Mouse (Mus musculus): ENCODE measurements around the gene Fbxl15. TPM values are rescaled to one million over a fixed set of nuclear protein-coding genes. Genes with fewer than 3 reads are reported as not detected.

Fbxl15 gene
- polyA plus RNA-seq, 1 experiment = 10.7 TPM

DNA sequence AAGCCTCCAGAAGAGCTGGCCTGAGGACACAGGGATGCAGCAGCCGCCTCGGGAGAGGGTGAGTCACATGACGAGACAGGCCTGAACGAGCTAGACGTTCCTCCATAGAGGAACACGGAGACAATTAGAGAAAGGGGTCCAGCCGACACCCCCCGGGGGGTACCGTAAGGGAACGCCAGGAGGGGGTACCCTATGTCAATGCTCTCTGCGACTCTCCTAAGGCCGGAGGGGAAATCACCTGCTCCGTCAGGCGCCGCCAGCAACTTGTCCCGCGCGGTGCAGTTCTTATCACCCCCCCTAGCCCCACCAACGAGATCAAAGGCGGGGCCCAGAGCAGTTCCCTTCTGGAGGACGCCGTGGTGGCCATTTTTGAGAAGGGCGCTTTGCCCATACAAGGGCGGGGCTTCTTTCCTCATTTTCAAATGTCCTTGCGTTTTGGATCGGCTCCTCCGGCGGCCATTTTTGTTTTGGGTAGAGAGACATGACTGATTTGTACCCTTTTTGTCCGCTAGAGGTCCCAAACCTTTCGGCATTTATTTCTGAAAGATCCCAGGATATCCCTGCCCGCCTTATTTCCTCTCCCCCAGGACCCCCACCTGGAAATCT is 10.4 kb downstream of the Fbxl15 start, which contains the start of gene Cuedc2:
TSS of gene Cuedc2 (minus strand) at position 372 of the 606 bp plus-strand sequence.
- H3K4me3 ChIP-seq (replicated peaks; ENCODE audit: extremely low read depth, low read depth, low read length) = peak within 1 kb of the TSS; percentile 68
- peak; percentile 28; the same call in 1 of the 2 replicates for TF ChIP-seq POLR2A (IDR thresholded peaks at IDR 0.05; ENCODE audit: borderline replicate concordance, extremely low read depth, low read depth, low read length)
- TF ChIP-seq CTCF (IDR thresholded peaks at IDR 0.05; ENCODE audit: insufficient read depth, low read length) = no peak
- under 1% methylated on average over 31 of the region's 31 CpGs for WGBS
- peak; percentile 97 for DNase-seq
- H3K4me1 ChIP-seq (ENCODE audit: control insufficient read depth, insufficient read depth, low read length) = peaks cover 9% of the 10 kb centered on the region; the same call in 1 of the 2 replicates

DNA sequence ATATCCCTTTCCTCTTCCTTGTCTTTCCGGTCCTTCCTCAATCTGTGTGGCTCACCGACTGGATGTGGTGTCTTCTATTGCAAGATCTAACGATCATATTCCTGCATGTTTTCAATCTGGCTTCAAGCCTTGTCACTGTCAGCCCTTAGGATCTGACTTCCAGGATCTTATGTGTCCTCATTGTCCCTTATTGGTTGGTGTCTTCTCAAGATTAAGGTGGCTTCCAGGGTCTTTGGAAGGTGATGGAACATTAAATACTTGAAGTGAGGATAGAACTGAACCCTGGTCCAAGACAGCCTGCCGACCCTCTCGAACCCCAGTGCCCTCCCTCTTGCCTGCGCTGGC is 10.9 kb downstream of the Fbxl15 start:
- no peak overlapping the region for H3K4me3 ChIP-seq (replicated peaks; ENCODE audit: extremely low read depth, low read depth, low read length)
- TF ChIP-seq POLR2A (IDR thresholded peaks at IDR 0.05; ENCODE audit: borderline replicate concordance, extremely low read depth, low read depth, low read length) = no peak
- no peak for TF ChIP-seq CTCF (IDR thresholded peaks at IDR 0.05; ENCODE audit: insufficient read depth, low read length)
- 39% methylated on average over 6 of the region's 6 CpGs for WGBS
- H3K4me1 ChIP-seq (ENCODE audit: control insufficient read depth, insufficient read depth, low read length) = peaks cover 11% of the 10 kb centered on the region; the same call in 1 of the 2 replicates
- DNase-seq = no peak

DNA sequence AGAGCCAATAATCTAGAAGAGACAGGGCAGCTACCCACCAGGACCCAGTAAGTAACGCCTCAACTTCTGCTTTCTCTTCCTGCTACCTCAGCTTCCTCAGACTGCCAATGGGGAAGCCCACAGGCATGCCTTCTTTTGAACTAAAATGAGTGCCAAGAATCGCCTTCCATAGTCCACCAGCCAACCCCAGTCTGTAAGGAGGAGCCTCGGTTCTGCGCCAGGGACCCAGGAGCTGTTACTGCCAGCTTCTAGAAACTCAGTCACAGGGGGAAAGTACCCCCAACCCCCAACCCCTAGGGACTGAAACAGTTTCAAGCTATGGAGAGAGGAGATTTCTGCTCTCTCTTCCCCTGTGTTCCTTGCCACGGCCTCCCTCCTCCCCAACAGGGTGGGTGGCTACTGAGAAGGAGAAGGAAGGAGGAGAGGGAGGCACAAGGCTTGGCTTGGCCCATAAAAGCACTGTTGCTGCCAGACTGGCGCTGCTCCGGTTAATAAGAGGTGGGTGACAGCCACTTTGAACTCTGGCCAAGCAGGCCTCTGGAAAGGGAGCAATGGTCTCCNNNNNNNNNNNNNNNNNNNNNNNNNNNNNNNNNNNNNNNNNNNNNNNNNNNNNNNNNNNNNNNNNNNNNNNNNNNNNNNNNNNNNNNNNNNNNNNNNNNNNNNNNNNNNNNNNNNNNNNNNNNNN is 11.4 kb downstream of the Fbxl15 start:
- 36% methylated on average over 7 of the region's 7 CpGs for WGBS
- DNase-seq = peak; percentile 71

DNA sequence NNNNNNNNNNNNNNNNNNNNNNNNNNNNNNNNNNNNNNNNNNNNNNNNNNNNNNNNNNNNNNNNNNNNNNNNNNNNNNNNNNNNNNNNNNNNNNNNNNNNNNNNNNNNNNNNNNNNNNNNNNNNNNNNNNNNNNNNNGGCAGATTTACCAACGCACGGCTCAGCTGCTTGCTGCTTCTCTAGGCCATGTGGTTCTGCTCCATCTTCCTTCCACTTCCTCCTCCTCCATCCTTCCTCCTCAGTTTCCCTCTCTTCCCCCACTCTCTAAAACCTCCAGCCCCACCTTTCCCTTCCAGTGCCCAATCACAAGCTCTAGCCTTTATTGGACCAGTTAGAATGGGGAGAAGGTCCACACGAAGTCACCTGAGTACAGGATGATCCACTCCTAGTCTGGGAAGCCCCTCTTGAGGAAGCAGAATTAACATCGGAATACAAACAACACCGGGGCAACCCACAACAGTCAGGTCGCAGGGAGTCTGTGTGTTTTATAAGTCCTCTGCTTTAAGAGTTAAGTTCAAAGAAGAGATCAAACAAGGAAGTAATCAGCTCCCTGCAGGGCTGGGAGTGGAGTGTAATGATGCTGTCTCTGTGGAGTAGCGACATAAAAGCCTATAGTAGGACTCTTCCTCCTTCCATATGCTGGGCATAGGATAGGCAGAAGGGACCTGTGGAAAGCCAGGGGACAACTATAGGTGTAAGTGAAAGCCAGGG is 16.9 kb downstream of the Fbxl15 start:
- H3K4me3 ChIP-seq (replicated peaks; ENCODE audit: extremely low read depth, low read depth, low read length) = no peak overlapping the region
- TF ChIP-seq CTCF (IDR thresholded peaks at IDR 0.05; ENCODE audit: insufficient read depth, low read length) (no peak), POLR2A (IDR thresholded peaks at IDR 0.05; ENCODE audit: borderline replicate concordance, extremely low read depth, low read depth, low read length) (no peak)
- no peak for DNase-seq
- H3K4me1 ChIP-seq (ENCODE audit: control insufficient read depth, insufficient read depth, low read length) = peaks cover 5% of the 10 kb centered on the region
- WGBS = 40% methylated on average over 7 of the region's 7 CpGs

More for the DNA sequence above, 11.4 kb downstream of the Fbxl15 start:
- Histone ChIP-seq H3K4me1 (ENCODE audit: control insufficient read depth, insufficient read depth, low read length) (peaks cover 11% of the 10 kb centered on the region; the same call in 1 of the 2 replicates), H3K4me3 (replicated peaks; ENCODE audit: extremely low read depth, low read depth, low read length) (no peak overlapping the region)
- TF ChIP-seq POLR2A (IDR thresholded peaks at IDR 0.05; ENCODE audit: borderline replicate concordance, extremely low read depth, low read depth, low read length) = no peak
- TF ChIP-seq CTCF (IDR thresholded peaks at IDR 0.05; ENCODE audit: insufficient read depth, low read length) = no peak

DNA sequence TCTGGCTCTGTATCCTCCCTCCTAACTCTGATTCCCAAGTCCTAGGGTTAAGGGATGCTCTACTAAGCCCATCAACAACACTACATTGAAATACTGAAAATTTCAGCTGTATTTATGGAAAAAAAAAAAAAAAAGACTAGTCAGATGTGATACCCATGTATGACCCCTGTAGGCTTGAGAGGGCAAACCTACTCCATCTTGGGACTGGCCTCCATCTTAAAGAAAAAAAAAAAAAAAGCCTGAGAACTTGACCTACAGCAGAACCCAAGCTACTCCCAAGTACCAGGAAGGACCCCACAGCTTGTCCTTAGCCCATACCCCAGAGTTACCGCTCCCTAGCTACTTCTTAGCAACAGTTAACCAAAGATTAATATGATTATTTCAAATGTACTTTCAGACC is 19.2 kb downstream of the Fbxl15 start:
- TF ChIP-seq CTCF (IDR thresholded peaks at IDR 0.05; ENCODE audit: insufficient read depth, low read length) = no peak
- no peak for TF ChIP-seq POLR2A (IDR thresholded peaks at IDR 0.05; ENCODE audit: borderline replicate concordance, extremely low read depth, low read depth, low read length)
- 100% methylated on average over 1 of the region's 1 CpGs for WGBS
- DNase-seq = no peak
- peaks cover 5% of the 10 kb centered on the region for H3K4me1 ChIP-seq (ENCODE audit: control insufficient read depth, insufficient read depth, low read length)
- no peak overlapping the region for H3K4me3 ChIP-seq (replicated peaks; ENCODE audit: extremely low read depth, low read depth, low read length)

DNA sequence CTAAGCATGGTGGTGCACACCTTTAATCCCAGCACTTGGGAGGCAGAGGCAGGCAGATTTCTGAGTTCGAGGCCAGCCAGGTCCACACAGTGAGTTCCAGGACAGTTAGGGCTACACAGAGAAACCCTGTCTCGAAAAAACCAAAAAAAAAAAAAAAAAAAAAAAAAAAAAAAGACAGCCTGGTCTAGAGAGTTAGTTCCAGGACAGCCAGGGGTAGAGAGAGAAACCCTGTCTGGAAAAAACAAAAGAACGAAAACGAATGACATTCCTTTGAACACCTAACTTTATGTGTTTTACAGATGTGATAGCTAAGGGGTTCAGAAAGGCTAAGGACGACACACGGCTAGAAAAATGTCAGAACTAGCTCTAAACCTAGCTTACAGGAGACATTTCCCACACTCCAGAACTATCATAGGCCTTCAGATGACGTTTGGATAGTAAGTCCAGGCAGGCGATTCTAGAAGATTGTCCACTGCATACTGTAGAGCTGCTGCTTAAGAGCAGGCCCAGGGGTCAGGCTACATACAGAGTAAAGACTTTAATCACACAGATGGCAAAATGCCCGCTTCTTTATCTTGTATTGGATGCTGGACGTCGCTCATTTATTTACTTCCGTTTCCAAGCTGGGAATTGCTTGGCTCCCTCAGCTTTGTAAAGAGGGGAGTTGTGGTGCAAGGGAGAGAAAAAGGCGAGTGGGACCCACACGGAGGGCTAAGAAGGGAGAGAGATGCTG is 20.1 kb downstream of the Fbxl15 start:
- Histone ChIP-seq H3K4me1 (ENCODE audit: control insufficient read depth, insufficient read depth, low read length) (peaks cover 5% of the 10 kb centered on the region), H3K4me3 (replicated peaks; ENCODE audit: extremely low read depth, low read depth, low read length) (peak overlapping the region; percentile 66)
- DNase-seq = no peak
- TF ChIP-seq CTCF (IDR thresholded peaks at IDR 0.05; ENCODE audit: insufficient read depth, low read length) = no peak
- TF ChIP-seq POLR2A (IDR thresholded peaks at IDR 0.05; ENCODE audit: borderline replicate concordance, extremely low read depth, low read depth, low read length) = no peak; the same call in 1 of the 2 replicates
- WGBS = 25% methylated on average over 14 of the region's 14 CpGs

DNA sequence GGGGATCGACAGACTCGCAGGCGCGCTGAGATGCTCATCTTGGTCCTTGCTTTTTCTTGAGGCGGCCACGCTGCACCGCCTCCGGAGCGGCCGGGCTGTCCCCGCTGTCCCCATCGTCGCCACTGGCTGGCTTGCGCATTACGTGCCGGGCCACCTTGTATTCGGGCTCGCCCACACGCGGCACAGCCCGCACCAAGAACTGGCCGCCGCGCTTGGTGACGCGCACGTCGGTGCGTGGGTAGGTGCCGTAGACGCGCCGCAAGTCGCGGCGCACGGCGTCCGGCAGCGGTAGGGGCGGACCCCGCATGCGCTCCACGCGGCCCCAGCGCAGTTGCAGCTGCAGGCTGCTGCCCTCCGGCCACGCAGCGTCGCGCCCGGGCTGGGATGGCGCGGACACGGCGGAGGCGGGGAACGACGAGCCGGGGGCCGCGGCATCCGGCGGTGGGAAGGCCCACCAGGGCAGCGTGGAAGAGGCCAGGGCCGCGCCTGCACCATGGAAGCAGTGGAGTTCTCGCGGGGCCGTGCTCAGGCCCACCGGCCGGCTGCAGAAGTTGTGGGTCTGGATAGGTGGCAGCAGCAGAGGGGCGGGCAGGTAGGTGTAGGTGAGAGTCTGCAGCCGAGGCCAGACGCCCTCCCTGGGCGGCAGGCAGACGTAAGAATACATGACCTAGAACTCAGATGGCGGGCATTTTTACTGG is 20.9 kb downstream of the Fbxl15 start:
- H3K4me3 ChIP-seq (replicated peaks; ENCODE audit: extremely low read depth, low read depth, low read length) = peak overlapping the region; percentile 66
- DNase-seq = peak; percentile 61
- peaks cover 3% of the 10 kb centered on the region; the same call in 1 of the 2 replicates for H3K4me1 ChIP-seq (ENCODE audit: control insufficient read depth, insufficient read depth, low read length)
- TF ChIP-seq CTCF (IDR thresholded peaks at IDR 0.05; ENCODE audit: insufficient read depth, low read length) (no peak), POLR2A (IDR thresholded peaks at IDR 0.05; ENCODE audit: borderline replicate concordance, extremely low read depth, low read depth, low read length) (0 out of 2 replicates have a peak, but pooled peaks have one; percentile 36)
- WGBS = under 1% methylated on average over 78 of the region's 78 CpGs

DNA sequence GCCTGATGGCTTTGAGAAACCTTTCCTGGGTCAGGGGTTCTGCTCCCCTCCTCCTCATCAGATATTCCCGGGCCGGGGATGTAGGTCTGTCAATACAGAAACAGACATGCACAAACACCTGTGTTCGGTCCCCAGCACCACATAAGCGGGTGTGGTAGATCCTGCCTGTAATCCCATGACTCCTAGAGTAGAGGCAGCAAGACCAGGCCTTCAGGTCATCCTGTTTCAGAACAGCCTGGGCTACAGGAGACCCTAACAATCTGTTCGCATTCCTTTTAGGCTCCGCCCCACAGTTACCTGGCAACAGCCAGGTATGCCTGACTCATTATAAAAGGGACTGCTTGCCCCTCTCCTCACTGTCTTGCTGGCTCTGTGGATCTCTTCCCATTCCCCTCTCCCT is 21.6 kb downstream of the Fbxl15 start:
- H3K4me1 ChIP-seq (ENCODE audit: control insufficient read depth, insufficient read depth, low read length) = peaks cover 3% of the 10 kb centered on the region; the same call in 1 of the 2 replicates
- DNase-seq = no peak
- TF ChIP-seq POLR2A (IDR thresholded peaks at IDR 0.05; ENCODE audit: borderline replicate concordance, extremely low read depth, low read depth, low read length) (no peak), CTCF (IDR thresholded peaks at IDR 0.05; ENCODE audit: insufficient read depth, low read length) (no peak)
- 26% methylated on average over 6 of the region's 6 CpGs for WGBS
- H3K4me3 ChIP-seq (replicated peaks; ENCODE audit: extremely low read depth, low read depth, low read length) = peak overlapping the region; percentile 56
